Mouse (Mus musculus) embryonic fibroblast, embryonic 13.5 days (primary cell): ENCODE results near the gene Babam1.

ENCODE experiments used
- CTCF ChIP-seq: IDR thresholded peaks from 2 replicates; pipeline ENCODE4 v1.5.1; 2011; ENCODE audit warnings: mild to moderate bottlenecking, control low read depth, low read length, moderate library complexity, borderline replicate concordance; ENCODE audit not compliant: insufficient read depth
- POLR2A ChIP-seq: IDR thresholded peaks from 2 replicates; pipeline ENCODE4 v1.6.1; 2011; ENCODE audit warnings: low read depth, mild to moderate bottlenecking, control low read depth, low read length, moderate library complexity

GRCm38 (mm10) chr8:71441404-71441803 is 44.7 kb downstream of the Babam1 start:
- TF ChIP-seq POLR2A = no peak
- no peak for TF ChIP-seq CTCF
